Mouse (Mus musculus) ES-CJ7 (cell line): ENCODE measurements around the gene Slc3a2.

Experiments used
- DNase-seq: peaks from one replicate; pipeline ENCODE4 v3.0.0; 2011; ENCODE audit warnings: low read depth, low spot score

The Slc3a2 gene

DNA sequence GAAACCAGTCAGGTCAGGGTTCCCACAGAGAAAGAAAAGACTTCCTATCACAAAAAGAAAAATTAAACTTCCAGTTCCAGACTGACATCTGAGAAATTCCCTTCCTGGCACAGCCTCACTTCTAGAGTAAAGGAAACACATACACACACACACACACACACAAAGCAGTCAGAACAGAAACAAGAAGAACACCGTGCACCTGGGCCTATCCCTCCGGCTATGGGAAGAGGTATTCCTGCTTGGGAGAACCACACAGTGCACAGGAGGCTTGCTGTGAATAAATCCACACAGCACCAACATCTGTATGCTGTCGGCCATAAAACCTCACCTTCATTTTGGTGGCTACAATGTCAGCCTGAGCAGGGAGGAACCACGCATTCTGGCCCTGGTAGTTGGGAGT lies 11.7 kb downstream of the Slc3a2 start:
- DNase-seq, result no peak

DNA sequence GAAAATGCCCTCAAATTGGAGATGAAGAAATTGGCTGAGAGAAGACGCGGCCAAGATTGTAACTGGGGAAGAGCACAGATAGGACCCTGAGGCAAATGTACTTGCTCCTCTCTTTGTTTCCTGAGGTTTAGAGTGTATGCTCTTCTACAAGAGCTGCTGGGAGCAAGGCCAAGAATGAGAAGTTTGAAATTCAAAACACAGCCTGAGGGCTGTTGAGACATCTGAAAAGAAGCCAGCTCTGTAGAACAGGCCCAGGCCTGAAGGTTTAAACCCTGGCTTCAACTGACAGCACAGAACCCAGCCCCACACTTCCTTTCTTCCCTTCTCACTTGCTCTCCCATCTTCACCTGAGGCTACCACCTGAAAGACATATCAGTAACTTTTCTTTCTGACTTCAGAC lies 13.1 kb downstream of the Slc3a2 start:
- no peak for DNase-seq

DNA sequence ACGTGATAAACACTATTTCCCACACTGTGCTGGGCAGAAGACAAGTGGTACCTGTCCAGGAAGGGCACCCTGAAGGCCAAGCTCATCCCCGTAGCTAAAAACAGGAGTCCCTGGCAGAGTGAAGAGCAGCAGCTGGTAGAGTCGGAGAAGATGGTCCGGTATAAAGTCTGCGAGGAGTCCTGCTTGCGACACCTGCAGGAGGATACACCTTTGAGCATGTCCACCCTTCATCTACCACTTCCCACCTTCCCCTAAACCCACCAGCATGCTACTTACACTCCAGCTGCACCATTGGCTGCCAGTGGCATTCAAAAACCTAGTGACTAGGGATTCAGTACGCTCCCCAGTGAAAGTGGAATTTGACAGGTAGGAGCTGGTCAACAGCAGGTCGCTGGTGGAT lies 14.2 kb downstream of the Slc3a2 start:
- no peak for DNase-seq

DNA sequence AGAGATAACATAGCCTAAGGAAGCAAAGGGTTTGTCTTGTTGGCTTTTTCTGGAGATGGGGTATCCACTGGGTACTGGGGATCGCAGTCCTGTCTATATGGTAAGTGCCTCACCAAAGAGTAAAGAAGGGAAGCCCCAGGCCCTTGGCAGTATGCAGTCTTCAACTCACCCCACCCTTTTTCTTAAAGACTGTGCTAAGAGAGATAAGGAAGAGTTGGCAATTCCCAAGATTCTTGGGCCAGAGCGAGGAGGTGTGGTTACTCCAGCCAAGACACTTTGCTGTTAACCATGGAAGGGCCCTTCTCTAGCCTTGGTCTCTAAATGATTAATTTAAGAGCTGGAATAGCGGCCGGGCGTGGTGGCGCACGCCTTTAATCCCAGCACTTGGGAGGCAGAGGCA lies 16.2 kb downstream of the Slc3a2 start:
- DNase-seq, result no peak

DNA sequence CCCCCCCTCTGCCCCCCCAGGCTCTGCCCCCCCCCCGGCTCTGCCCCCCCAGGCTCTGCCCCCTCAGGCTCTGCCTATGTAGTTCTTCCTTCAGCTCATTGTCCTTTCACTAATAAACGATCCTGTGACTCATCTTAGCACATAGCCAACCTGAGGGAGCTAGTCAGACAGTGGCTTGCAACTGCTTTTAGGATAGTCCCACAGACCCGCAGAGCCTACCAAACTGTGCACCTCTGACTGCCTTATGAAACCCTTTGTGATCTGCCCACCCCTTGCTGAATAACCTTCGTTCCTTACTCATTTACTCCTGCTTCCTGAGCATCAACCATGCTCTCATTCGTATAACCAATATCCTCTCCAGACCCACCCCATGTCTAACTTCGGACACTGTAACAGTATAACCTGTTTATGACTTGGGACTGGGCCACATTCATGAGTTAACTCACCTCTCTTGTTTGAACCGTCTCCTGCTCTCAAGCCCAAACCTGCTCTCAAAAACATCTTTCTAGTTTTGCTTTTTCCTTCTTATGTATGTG lies 17.0 kb downstream of the Slc3a2 start:
- DNase-seq, result no peak

DNA sequence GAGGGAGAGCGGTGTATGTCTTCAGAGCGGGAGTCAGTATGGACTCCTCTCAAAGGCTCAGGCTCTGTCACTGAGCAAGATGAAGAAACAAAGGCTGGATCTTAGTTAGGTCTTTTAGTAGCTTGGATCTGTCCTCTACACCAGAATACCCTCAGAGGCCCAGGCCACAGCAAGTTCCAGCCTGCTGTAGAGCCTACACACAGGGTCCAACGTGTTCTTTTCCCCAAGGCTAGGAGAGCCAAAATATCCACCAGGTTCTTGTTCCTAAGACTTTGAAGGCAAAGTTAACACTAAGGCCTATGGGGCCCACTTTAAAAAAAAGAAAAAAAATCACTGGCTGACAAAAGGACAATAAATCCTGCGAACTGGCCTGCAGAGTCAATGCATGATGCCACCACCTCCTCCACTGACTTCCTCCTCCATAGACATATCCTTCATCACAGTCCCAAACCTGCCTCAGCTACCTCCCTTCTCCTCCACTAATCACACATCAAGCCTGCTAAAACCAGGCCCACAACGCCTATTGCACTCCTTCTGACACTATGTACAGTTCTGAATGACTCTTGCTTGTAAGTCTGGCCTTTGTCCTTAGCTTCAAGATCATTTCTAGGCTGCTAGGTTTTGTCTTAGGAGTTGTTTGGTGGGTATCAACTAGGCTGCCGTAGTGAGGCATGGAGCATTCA lies 18.0 kb downstream of the Slc3a2 start:
- DNase-seq, result no peak

DNA sequence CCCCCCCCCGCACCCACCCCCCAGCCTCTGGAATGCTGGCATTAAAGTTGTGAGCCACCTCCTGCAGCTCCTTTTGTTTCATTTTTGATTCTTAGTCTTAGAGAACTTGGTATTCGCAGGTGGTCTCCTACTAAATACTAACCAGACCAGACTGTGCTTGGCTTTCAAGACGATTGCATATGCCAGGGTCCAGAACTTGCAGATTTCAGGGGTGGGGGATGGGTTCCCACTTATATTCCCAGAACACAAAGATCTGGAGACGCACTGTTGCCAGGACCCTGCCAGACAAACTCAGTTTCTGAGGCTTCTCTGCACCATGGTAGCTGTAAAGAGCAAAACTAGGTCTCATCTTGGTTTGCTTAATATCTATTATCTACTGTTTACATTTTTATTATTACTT lies 19.6 kb downstream of the Slc3a2 start:
- DNase-seq, result peak; percentile 56

DNA sequence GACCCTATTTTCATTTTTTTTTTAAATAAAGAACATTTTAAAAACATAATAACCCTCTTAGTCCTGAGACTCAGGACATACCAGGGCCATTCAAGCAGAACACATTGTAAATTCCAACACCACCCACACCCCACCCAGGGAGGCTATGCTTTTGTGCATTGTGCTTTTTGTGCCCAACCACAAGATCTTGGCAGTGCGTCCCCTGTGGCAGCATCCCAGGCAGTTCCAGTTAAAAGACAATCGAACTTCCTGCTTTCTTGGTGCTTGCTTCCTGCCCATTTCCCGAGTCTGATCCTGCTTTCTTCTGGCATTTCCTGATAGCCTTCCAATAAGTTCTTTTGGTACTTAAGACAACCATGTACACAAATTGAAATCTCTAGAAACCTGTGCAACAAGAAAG lies 20.7 kb downstream of the Slc3a2 start:
- no peak for DNase-seq

DNA sequence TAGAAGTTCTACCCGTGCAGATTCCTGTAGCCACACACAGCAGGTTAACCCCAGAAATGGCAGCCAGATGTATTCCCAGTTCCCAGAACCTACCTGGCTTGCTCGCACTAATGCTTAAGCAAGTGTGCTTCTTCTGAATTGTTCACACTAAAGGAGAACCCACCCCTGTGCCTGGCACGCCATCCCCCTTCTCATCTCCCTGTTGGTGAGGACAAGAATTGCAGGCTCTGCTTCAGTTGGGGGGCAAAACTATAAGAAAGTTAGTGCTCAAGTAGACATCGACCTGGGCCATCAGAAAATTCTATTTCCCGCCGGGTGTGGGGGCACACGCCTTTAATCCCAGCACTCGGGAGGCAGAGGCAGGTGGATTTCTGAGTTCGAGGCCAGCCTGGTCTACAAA lies 23.5 kb downstream of the Slc3a2 start:
- DNase-seq, result no peak

DNA sequence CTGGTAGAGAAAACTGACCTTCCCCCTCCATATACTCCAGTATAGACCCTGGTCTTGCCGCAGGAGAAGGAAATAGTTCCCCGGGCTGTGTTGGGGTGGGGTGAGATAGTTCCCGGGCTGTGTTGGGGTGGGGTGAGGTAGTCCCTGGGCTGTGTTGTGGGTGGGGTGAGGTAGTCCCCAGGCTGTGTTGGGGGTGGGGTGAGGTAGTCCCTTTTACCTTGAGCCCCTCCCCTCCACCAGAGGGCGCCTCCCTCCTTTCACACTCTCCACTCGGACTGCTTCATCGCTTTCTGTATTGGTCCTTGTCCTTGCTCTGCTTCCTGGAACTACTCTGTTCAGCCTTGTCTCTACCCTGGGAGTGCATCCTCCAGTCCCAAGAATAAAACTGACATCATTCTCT lies 27.8 kb downstream of the Slc3a2 start:
- peak; percentile 91 for DNase-seq

DNA sequence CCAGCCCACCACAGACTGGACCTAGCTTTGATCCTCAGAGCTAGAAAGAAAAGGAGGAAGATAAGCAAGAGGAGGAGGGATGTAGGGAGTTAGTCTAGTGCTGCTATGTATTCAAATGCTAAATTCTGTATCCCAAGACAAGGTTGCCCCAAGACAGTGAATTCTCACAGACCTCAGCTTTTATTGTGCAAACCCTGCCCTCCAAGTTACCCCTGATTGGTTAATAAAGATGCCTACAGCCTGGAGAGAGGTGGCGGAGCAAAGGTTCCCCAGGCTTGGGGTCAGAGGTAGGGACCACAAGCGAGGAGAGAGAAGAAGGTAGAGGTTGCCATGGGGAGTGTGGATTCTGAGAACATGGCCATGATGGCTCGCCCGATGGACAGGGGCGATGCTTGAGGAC lies 30.4 kb downstream of the Slc3a2 start:
- peak; percentile 79 for DNase-seq

DNA sequence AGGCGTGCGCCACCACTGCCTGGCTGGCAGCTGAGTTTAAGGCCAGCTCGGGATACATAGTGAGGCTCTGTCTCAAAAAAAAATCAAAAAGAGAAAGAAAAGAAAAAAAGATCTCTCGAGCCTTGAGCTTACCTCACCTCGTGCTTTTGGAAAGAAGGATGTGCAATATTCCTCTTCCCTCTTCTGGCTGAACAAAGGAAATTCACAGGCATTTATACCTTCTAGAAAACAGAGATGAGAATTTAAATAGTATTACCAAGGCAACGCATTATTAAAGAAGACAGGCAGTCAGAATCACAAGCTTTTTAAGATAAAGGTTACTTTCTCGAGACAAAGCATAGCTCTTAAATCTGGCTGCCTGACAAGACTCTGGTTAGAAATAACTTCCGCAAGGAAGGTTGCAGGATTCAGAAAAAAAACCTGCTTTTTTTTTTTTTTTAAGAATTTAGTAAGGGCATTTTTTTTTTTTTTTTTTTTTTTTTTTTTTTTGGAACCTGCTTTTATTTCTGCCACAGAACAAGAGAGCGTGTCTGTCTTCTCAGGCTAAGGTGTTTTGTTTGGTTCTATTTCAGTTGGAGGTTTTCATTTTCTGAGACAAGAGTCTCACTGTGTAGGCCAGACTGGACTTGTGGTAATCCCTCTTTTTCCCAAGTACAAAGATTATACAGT lies 31.2 kb downstream of the Slc3a2 start:
- DNase-seq, result no peak

DNA sequence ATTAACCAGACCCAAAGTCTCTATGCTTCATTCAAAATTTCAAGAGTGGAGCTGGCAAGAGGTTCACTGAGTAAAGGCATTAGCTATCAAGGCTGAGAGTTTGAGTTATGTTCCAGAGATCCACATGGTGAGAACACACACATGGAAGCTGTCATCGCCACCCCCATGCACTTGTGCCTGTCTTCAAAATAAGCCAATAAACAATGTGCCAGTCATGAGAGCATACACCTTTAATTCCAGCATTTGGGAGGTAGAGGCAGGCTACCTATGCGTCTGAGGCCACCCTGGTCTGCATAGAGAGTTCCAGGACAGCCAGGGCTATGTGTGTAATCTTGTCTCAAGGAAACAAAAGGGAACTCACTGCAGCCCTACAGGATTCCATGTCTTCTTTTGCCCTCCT lies 39.5 kb downstream of the Slc3a2 start:
- DNase-seq, result no peak

DNA sequence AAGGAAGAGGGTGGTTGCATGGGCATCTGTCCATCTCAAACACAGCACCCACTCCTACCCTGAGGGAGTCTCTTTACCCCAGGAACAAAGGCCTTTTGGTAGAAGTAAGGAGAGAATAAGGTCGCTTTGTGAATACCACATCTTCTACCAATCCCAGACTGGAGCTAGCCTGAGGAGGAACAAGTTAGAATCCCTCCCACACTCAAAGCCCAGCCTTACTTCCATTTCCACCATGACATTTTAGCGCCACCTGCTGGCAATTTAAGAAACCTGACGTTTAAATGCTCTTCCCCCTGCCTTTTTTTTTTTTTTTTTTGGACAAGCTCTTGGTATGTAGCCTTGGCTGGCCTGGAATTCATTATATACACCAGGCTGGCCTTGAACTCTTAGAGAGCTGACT lies 40.2 kb downstream of the Slc3a2 start:
- DNase-seq, result peak; percentile 94

DNA sequence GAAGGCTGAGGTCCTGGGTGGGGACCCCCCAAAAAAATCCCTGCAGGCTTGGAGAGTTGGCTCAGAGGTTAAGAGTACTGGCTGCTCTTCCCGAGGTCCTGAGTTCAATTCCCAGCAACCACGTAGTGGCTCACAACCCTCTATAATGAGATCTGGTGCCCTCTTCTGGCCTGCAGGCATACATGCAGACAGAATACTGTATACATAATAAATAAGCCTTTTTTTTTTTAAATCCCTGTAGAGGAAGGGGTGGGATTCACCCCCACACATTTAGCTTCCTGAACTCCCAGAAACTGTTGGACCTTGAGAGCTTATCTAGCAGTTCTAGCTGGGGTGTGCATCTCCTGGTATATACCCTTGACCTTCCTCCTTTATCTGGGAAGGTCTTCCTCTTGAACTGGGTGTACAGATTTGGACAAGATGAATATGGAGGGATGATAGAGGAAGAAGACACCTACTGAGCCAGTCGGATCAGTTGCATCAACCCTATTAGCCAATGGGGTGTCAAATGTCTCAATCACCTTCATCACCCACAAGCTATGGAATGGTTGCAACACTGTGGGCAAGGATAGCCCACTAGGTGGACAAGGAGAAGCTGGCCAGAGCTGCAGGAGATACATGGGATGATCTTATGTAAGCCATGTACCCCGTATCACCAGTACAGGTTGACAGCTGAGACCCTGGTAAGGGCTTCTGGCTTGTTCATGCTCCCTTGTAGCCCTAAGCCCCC lies 41.4 kb downstream of the Slc3a2 start:
- no peak for DNase-seq

DNA sequence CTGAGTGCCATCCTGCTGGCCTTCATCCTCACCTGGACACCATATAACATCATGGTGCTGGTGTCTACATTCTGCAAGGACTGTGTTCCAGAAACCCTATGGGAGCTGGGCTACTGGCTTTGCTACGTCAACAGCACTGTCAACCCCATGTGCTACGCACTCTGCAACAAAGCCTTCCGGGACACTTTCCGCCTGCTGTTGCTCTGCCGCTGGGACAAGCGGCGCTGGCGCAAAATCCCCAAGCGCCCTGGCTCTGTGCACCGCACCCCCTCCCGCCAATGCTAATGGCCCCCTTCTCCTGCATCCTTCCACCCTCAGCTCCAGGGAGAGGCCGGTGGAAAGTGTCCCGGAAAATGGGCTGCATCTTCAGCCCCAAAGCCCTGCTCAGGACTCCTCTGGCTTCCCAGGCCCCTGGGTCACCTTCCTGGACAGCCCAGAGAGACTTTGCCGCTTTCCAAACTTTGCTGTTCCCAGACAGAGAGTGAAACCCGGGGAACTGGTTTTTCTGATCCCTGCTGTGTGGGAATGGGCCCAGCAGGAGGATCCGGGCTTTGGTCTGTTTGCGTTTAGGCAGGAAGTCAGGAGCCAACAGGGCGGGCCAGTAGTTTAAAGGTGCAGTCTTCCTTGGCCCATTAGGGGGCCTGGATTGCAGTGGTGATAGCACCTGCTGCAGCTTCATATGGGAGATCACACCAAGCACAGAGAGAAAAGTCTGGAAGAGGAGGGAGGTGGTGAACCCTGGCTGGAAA lies 44.0 kb downstream of the Slc3a2 start:
- DNase-seq, result peak; percentile 63

DNA sequence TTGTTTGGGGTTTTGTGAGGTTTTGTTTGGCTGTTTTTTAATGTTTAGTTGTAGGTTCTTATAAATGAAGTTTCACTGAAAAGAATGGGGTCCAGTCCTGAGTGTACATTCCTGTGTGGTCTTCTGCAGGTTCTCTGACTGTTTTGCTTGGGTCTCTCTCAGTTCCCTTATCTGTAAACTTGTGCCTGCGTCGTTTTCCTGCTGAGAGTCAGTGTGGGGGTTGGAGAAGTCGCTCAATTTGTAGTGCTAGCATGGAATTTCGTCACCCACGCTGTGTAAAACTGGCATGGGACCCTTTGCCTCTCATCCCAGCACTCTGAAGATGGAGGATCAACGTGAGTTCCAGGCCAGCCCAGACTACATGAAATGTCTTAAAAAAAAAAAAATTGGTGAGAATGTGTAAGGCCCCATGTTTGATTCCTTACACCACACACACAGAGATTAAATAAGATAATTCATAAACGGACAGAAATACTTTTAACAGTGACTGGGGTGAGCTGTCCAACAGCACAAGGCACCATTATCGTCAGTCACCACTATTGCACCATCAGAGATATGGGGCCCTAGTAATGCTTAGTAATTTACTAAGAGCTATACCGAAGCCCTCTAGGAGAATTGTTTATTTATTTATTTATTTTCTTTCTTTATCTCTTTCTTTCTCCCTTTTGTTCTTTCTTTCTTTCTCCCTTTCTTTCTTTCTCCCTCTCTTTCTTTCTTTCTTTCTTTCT lies 49.7 kb downstream of the Slc3a2 start:
- no peak for DNase-seq

DNA sequence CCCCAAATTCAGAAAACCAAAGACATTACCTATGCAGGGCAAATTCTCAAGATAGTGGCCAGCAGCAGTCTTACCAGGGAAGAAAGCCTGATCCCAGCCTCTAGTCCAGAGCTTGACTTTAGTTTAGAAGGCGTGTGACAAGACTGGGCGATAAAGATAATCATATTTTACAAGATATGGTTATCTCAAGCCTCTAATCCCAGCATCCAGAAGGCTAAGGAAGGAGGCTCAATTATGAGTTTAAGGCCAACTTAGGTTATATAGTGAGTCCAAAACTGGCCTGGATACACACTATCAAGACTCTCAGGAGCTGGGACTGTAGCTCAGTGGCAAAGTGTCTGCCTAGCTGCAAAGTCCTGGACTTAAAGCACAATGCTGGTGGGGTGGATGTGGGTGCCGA lies 50.3 kb downstream of the Slc3a2 start:
- DNase-seq, result no peak

DNA sequence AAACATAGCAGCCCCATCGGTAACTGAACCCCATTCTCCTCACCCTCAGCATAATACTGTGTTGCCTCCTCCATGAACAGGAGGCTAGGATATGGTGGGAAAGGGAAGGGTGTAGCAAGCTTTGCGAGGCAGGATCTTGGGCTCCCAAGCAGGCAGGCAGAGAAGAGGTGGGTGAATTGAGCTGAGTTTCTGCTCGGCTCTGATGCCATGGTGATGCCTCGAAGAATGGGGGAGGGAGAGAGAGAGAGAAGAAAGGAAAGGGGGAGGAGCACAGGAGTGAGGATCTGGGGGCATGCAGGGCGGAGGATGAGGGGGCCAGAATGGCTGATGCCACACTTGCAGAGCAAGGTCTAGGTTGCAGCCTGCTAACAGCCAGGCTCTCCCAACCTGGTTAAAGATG lies 57.4 kb downstream of the Slc3a2 start:
- no peak for DNase-seq

DNA sequence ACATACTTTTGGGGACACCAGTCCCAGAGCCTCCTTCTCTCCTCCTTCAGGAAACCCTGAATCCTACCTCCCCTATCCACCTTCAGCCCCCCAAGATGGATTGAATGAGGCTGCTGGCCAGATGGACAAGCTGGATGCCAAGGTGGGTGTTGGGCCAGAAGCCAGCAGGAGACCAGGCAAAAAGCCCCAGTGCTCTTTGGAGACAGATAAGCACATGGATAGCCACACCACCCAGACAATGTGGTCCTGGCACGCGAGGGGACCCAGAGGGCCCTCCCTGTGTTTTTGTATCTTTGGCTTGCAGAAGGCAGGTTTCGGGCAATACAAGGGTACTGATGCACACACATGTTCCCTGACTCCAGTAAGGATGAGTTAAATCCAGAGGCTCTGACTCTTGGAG lies 58.3 kb downstream of the Slc3a2 start:
- no peak for DNase-seq

DNA sequence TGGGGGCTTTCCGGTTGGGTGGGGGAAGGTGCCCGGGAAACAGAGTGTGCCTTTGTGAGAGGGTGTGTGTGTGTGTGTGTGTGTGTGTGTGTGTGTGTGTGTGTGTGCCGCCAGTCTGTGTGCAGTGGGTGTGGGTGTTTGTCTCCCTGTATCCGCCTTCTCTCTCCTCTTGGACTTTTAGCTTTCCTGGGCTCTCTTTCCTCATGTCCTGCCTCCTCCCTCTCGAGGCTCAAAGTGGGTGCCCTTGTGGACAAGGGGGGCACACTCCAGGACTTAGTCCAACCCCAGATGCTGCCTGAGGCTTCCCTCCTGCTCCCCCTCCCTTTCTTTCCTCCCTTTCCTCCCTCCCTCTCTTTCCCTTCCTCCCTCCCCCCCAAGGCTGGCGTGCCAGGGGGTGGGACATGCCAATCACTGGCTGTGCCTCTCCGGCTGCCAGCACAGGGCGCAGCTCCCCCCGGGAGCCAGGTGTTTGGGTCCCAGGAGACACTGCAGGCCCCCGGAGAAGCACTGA lies 59.2 kb downstream of the Slc3a2 start:
- DNase-seq, result no peak
